Mouse (Mus musculus) layer of hippocampus, adult 11-12 months (tissue): ENCODE measurements around the gene H2al1h.
"Not testable (repeated sequence)": the region's sequence is repeated elsewhere in the genome, so short reads cannot be mapped to it uniquely, and the experiment has no call there.

Experiments
- DNase-seq: peaks from one replicate; pipeline ENCODE4 v3.0.0; 2022; ENCODE audit warnings: low spot score

Gene H2al1h

DNA sequence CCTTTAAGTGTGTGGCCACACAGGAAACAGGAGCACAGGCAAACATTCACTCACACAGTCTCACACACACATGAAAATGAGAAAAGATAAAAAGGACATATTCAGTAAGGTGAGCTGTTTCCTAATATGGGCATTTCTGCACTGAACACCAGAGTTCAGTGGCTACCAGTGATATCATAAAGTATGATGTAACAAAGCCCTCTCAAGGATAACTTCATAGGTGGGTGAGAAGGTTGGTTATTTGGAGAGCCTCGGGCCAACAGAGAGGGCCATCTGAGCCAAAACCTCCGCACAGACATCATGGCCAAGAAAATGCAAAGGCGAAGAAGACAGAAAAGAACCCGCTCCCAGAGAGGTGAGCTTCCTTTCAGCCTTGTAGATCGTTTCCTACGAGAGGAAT lies at the start of gene H2al1h:
Gene H2al1h (plus strand): TSS at position 301 of the 400 bp plus-strand sequence.
- DNase-seq = not testable (repeated sequence)

GRCm38 (mm10) chrX:11273190-11273589 lies 48.1 kb upstream of the H2al1h start:
- no peak for DNase-seq

GRCm38 (mm10) chrX:11277083-11277482 lies 44.2 kb upstream of the H2al1h start:
- DNase-seq = no peak

GRCm38 (mm10) chrX:11280741-11281140 lies 40.6 kb upstream of the H2al1h start:
- no peak for DNase-seq

GRCm38 (mm10) chrX:11288306-11288882 lies 32.9 kb upstream of the H2al1h start:
- DNase-seq = no peak

GRCm38 (mm10) chrX:11289244-11289643 lies 32.0 kb upstream of the H2al1h start:
- no peak for DNase-seq

DNA sequence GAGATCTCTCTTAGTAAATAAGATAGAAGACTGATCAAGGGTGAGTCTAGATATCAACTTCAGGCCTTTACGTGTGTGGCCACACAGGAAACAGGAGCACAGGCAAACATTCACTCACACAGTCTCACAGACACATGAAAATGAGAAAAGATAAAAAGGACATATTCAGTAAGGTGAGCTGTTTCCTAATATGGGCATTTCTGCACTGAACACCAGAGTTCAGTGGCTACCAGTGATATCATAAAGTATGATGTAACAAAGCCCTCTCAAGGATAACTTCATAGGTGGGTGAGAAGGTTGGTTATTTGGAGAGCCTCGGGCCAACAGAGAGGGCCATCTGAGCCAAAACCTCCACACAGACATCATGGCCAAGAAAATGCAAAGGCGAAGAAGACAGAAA lies 22.3 kb upstream of the H2al1h start, which contains the start of gene H2al1a:
Gene H2al1a (plus strand): TSS at position 301 of the 400 bp plus-strand sequence.
- not testable (repeated sequence) for DNase-seq

DNA sequence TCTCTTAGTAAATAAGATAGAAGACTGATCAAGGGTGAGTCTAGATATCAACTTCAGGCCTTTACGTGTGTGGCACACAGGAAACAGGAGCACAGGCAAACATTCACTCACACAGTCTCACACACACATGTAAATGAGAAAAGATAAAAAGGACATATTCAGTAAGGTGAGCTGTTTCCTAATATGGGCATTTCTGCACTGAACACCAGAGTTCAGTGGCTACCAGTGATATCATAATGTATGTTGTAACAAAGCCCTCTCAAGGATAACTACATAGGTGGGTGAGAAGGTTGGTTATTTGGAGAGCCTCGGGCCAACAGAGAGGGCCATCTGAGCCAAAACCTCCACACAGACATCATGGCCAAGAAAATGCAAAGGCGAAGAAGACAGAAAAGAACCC lies 19.2 kb upstream of the H2al1h start, which contains the start of gene H2al1b:
Gene H2al1b (plus strand): TSS at position 301 of the 400 bp plus-strand sequence.
- not testable (repeated sequence) for DNase-seq

GRCm38 (mm10) chrX:11305355-11305754 lies 15.9 kb upstream of the H2al1h start, which contains the start of gene H2al1c:
TSS of gene H2al1c (plus strand) at chrX:11305655.
- not testable (repeated sequence) for DNase-seq

DNA sequence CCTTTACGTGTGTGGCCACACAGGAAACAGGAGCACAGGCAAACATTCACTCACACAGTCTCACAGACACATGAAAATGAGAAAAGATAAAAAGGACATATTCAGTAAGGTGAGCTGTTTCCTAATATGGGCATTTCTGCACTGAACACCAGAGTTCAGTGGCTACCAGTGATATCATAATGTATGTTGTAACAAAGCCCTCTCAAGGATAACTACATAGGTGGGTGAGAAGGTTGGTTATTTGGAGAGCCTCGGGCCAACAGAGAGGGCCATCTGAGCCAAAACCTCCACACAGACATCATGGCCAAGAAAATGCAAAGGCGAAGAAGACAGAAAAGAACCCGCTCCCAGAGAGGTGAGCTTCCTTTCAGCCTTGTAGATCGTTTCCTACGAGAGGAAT lies 12.8 kb upstream of the H2al1h start, which contains the start of gene H2al1d:
Gene H2al1d (plus strand): TSS at position 301 of the 400 bp plus-strand sequence.
- not testable (repeated sequence) for DNase-seq

GRCm38 (mm10) chrX:11311634-11312033 lies 9.7 kb upstream of the H2al1h start, which contains the start of gene H2al1e:
TSS of gene H2al1e (plus strand) at chrX:11311934.
- not testable (repeated sequence) for DNase-seq

GRCm38 (mm10) chrX:11314858-11315257 lies 6.4 kb upstream of the H2al1h start, which contains the start of gene H2al1f:
TSS of gene H2al1f (plus strand) at chrX:11315158.
- not testable (repeated sequence) for DNase-seq

GRCm38 (mm10) chrX:11317956-11318355 lies 3.3 kb upstream of the H2al1h start, which contains the start of gene H2al1g:
TSS of gene H2al1g (plus strand) at chrX:11318256.
- DNase-seq = not testable (repeated sequence)

- DNase-seq = not testable (repeated sequence)
Measured at GRCm38 (mm10) chrX:11324359-11324758, 3.1 kb downstream of the H2al1h start, which contains the start of gene H2al1i. TSS of gene H2al1i (plus strand) at chrX:11324659.

DNA sequence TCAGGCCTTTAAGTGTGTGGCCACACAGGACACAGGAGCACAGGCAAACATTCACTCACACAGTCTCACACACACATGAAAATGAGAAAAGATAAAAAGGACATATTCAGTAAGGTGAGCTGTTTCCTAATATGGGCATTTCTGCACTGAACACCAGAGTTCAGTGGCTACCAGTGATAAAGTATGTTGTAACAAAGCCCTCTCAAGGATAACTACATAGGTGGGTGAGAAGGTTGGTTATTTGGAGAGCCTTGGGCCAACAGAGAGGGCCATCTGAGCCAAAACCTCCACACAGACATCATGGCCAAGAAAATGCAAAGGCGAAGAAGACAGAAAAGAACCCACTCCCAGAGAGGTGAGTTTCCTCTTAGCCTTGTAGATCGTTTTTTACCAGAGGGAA lies 6.2 kb downstream of the H2al1h start, which contains the start of gene H2al1j:
Gene H2al1j (plus strand): TSS at position 301 of the 400 bp plus-strand sequence.
- DNase-seq = not testable (repeated sequence)

DNA sequence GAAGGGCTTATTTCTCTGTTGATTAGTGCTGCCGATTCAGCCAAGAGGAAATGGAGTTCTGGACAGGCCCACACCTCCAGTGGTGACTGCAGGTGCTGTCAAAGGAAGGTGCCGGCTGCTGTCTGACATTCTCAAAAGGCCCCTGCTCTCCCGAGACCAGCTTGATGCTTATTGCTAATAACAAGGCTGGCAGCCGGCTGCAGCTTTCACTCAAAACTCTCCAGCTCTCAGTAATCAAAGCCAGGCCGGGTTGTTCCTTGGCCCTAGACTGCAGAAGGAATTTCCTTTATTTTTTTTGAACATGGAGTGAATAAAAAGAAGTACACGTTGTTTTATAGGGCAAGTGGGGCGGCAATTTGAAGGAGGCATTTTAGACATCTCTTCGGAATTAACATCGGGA lies 24.5 kb downstream of the H2al1h start:
- no peak for DNase-seq

DNA sequence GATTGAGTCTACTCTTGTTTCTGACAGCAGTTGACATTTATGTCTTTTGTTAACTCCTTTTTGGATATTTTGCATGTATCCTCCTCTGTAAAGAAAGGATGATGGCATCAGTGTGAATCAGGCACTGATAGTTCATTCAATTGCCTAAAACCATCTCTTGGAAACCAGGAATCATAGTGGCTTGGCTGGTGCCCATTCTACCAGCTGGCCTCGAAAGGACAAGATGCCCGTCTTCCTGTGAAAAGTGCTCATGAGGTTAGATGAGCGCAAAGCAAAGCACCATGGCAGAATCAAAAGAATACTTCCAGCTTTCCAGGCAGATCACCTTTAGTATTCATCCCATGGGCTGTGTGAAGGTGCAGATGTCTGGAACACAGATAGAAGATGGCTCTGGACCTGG lies 25.5 kb downstream of the H2al1h start:
- DNase-seq = no peak

DNA sequence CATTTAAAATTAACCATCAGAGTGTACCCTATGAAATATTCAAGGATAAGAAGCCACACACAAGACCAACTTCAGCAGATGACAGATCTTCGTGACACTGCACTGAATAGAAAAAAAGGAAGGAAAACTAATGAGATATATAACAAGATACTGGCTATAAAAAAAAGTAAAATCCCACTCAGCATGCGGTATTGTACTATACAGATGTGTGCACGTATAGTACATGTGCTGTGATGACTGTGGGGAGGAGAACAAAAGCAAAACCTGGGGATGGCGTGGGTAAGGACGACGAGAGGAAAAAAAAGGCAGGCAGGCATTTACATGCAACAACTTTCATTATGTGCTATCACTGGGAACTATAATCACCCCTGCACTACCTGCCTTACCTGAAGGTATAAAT lies 39.5 kb downstream of the H2al1h start:
- no peak for DNase-seq

GRCm38 (mm10) chrX:11361261-11361660 lies 40.0 kb downstream of the H2al1h start:
- DNase-seq = no peak

DNA sequence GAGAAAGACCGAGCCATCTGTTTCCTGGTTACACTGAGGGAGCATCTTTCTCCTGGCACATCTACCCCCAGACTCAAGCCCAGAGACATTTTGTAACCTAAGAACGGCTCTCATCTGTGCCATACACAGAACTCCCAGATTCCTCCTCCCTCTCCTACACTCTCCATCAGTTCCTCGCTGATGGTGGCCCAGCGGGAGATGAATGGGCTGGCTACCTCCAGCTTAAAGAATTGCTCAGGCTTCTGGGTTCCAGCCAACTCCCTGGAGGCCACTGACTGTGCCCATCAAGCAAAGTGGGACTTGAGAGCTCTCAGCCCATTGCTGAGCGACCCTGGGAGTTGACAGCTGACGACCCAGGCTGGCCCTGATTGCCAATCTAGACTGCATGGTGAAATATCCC lies 42.6 kb downstream of the H2al1h start:
- no peak for DNase-seq

GRCm38 (mm10) chrX:11365151-11365550 lies 43.9 kb downstream of the H2al1h start:
- no peak for DNase-seq
